Mouse (Mus musculus) cortical plate, adult 2 months (tissue): ENCODE measurements around the gene Lgr4.

ENCODE experiments used
- CTCF ChIP-seq: fragments of 200-500 bp; IDR thresholded peaks from 2 replicates; pipeline ENCODE4 v1.5.1; 2011; ENCODE audit warnings: mild to moderate bottlenecking, control low read depth, low read length; ENCODE audit not compliant: insufficient read depth; ENCODE audit errors: extremely low read depth
- POLR2A ChIP-seq: fragments of 200-500 bp; IDR thresholded peaks from 2 replicates; pipeline ENCODE4 v1.6.1; 2011; ENCODE audit warnings: mild to moderate bottlenecking, low read length, control low read depth; ENCODE audit not compliant: insufficient read depth; ENCODE audit errors: extremely low read depth

GRCm38 (mm10) chr2:109930771-109931170, 13.3 kb downstream of the Lgr4 start:
- TF ChIP-seq POLR2A (no peak), CTCF (no peak)
